Mouse (Mus musculus) midbrain, embryonic 16.5 days (tissue): ENCODE measurements at regions not wholly inside any gene's neighbourhood (a gene's known extent, or its start where the extent isn't known, plus 50 kb on each side); places are given as distances from the start of the nearest gene placed in this dataset.

Experiments used
- ATAC-seq: fragments of 200-750 bp; cut with Nextera tagmentation; 2 replicates; pipeline ENCODE4 v1.8.0; 2017; ENCODE audit warnings: moderate TSS enrichment
- H3K27ac ChIP-seq: fragments of 300-500 bp; sonication (generic); 2 replicates; pipeline ENCODE4 v1.5.1; 2014; ENCODE audit warnings: mild to moderate bottlenecking, low read length, mixed read lengths
- H3K27me3 ChIP-seq: fragments of 300-500 bp; sonication (generic); 2 replicates; pipeline ENCODE4 v1.6.1; 2014; ENCODE audit warnings: low read depth, low read length, mixed read lengths; ENCODE audit not compliant: control insufficient read depth, insufficient read depth
- H3K36me3 ChIP-seq: fragments of 300-500 bp; sonication (generic); 2 replicates; pipeline ENCODE4 v1.6.1; 2014; ENCODE audit warnings: mild to moderate bottlenecking, low read length, moderate library complexity, mixed read lengths; ENCODE audit not compliant: control insufficient read depth, insufficient read depth
- H3K4me1 ChIP-seq: fragments of 300-500 bp; sonication (generic); 2 replicates; pipeline ENCODE4 v1.6.1; 2014; ENCODE audit warnings: mild to moderate bottlenecking, low read length, mixed read lengths; ENCODE audit not compliant: control insufficient read depth, insufficient read depth
- H3K4me2 ChIP-seq: fragments of 300-500 bp; sonication (generic); 2 replicates; pipeline ENCODE4 v1.6.1; 2014; ENCODE audit warnings: mild to moderate bottlenecking, low read length, mixed read lengths
- H3K4me3 ChIP-seq: fragments of 300-500 bp; sonication (generic); 2 replicates; pipeline ENCODE4 v1.5.1; 2014; ENCODE audit warnings: low read depth, mild to moderate bottlenecking, low read length, moderate library complexity, mixed read lengths
- H3K9ac ChIP-seq: fragments of 300-500 bp; sonication (generic); 2 replicates; pipeline ENCODE4 v1.6.1; 2014; ENCODE audit warnings: low read depth, low read length, mixed read lengths
- H3K9me3 ChIP-seq: fragments of 300-500 bp; sonication (generic); replicated peaks from 2 replicates; pipeline ENCODE4 v1.6.1; 2014; ENCODE audit warnings: mild to moderate bottlenecking, low read length, mixed read lengths; ENCODE audit not compliant: control insufficient read depth, poor library complexity, severe bottlenecking
- WGBS: fragments of 180-500 bp; shearing (Covaris S2); extraction: QIAGEN DNeasy Blood & Tissue Kit; methylation state at CpG from one replicate; pipeline ENCODE4 v1.1.7; 2014; 5-methylcytosine and 5-hydroxymethylcytosine counted together

GRCm38 (mm10) chr8:96244549-96245152 is 356.3 kb upstream of the Got2 start:
- no peaks in the 10 kb centered on the region for H3K36me3 ChIP-seq
- WGBS = 30% methylated on average over 9 of the region's 9 CpGs
- H3K9me3 ChIP-seq = no peaks in the 10 kb centered on the region
- no peak overlapping the region for H3K4me3 ChIP-seq
- peaks cover 7% of the 10 kb centered on the region for H3K4me1 ChIP-seq
- ATAC-seq = no peak
- no peak overlapping the region for H3K27ac ChIP-seq
- H3K4me2 ChIP-seq = no peak overlapping the region
- no peak overlapping the region for H3K9ac ChIP-seq
- no peaks in the 10 kb centered on the region for H3K27me3 ChIP-seq

DNA sequence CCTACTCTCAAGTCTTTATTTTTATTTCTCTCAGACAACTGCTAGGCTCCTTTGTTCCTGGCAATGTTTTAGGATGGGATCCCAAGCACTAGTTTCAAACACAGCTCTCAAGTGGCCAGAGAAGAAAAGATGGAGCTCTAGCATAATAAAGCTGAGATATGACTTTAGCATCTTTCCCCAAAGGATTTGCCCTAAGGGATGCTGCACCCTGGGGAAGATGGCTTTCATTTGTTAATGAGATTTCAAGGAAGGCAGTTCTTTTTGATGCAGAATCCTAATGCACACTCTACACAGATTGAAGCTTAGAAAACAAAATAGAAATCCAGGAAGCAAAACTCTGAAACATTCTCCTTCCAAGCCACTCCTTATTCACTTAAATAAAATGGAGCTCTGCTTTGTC is 350.1 kb upstream of the Got2 start:
- ATAC-seq = no peak
- Histone ChIP-seq H3K9me3 (no peaks in the 10 kb centered on the region), H3K4me2 (no peak overlapping the region), H3K9ac (no peak overlapping the region), H3K4me1 (no peaks in the 10 kb centered on the region), H3K36me3 (no peaks in the 10 kb centered on the region), H3K27ac (no peak overlapping the region), H3K4me3 (no peak overlapping the region), H3K27me3 (no peaks in the 10 kb centered on the region)

- H3K4me3 ChIP-seq = no peak overlapping the region
- no peaks in the 10 kb centered on the region for H3K4me1 ChIP-seq
- H3K36me3 ChIP-seq = no peaks in the 10 kb centered on the region
- no peak overlapping the region for H3K27ac ChIP-seq
- no peak overlapping the region for H3K4me2 ChIP-seq
- H3K9ac ChIP-seq = no peak overlapping the region
- ATAC-seq = no peak
- 89% methylated on average over 3 of the region's 3 CpGs for WGBS
- no peaks in the 10 kb centered on the region for H3K27me3 ChIP-seq
- H3K9me3 ChIP-seq = no peaks in the 10 kb centered on the region
These were observed 349.6 kb upstream of the Got2 start for GRCm38 (mm10) chr8:96237940-96238339.

GRCm38 (mm10) chr8:96230412-96230811 is 342.1 kb upstream of the Got2 start:
- no peaks in the 10 kb centered on the region for H3K36me3 ChIP-seq
- H3K4me2 ChIP-seq = no peak overlapping the region
- H3K9me3 ChIP-seq = no peaks in the 10 kb centered on the region
- ATAC-seq = no peak
- no peaks in the 10 kb centered on the region for H3K4me1 ChIP-seq
- no peak overlapping the region for H3K4me3 ChIP-seq
- H3K9ac ChIP-seq = no peak overlapping the region
- 31% methylated on average over 4 of the region's 4 CpGs for WGBS
- no peaks in the 10 kb centered on the region for H3K27me3 ChIP-seq
- H3K27ac ChIP-seq = no peak overlapping the region
